Mouse (Mus musculus): ENCODE measurements at regions not wholly inside any gene's neighbourhood (a gene's known extent, or its start where the extent isn't known, plus 50 kb on each side); places are given as distances from the start of the nearest gene placed in this dataset.

DNA sequence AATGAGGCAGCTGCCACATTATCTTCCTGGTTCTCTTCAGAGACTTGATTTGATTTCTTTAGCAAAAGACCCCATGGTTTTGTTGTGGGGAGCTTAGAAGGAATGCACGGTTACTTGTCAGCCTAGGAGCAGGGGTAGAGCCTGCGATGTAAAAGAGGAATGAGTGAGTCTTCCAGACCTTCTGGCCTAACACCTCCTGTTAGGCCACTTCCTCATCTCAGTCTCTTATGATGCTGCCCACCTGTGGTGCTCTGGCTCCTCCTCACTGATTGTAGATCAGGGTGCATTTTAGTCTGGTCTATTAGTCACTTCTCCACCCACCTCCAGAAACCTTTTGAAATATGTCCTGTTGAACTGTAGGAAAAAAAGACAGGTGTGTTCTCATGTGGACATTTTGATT is 113.3 kb upstream of the Prdm1 start:
- no peak for DNase-seq (ENCODE audit: low spot score)

DNA sequence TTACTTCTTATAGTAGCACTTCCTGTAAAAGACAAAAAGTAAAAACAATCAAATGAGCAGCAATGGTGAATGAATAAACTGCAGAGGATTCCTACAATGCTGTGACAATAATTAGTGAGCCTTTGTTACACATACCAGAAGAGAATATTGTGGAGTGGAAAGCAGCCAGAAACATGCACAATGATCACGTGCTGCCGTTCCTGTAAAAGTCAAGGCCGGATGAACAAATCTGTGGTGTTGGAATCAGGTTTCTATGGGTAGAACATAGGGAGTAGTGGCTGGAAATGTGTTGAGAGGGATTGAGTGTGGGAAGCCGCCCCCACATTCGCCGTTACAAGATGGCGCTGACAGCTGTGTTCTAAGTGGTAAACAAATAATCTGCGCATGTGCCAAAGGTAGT is 112.3 kb upstream of the Prdm1 start:
- no peak for DNase-seq (ENCODE audit: low spot score)

DNA sequence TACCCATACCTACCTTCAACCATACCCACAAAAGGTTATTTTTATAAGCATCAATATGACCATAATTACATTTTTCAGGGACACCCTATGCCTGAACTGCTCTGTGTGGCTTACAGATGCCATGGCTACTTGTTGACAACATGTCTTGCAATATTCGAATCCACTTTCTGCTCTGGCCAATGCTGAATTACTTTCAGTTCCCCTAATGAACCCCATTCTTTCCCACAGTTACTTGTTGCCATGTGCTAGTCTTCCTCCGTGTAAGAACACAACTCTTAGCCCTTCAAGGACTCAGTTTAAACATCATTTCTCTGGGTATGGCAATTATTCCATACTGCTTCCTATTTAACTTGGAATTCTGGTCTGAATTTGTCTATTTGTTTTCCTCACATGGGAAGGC is 110.4 kb upstream of the Prdm1 start:
- DNase-seq (ENCODE audit: low spot score): no peak

DNA sequence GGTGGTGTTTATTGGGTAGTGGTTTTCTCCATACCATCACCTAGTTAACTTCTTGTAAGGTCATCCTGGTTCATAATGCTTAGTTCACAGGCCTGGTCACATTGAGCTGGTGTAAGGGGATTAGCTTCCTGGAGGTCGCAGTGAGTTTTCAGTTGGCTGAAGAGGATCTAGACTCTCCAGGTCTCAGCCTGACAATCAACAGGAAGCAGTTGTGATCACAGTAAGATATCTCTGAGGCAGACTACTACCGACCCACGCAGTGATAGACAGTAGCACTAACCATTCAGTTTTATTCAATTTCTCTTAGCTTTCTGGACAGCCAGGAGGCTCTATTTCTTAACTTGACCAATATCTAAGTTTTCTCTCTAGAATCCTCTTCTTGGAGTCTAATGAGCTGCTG is 108.5 kb upstream of the Prdm1 start:
- DNase-seq (ENCODE audit: low spot score): no peak

DNA sequence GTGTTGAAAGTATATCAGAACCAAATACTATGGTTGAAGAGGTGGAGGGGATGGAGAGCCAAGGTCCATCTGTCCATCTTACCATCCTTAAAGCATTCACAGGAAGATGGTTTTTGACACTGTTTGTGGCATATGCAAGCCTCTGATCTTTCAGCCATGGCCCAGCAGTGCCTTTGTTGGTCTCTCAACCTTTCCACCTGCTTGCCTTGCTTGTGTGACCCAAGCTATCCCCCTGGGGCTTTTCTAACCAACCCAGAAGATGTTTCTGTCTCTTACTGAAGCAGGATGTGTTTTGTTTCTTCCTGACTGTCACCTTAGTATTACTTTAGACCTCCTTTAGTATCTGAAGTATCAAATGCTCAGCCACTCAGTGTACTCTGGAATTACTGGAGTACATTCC is 107.8 kb upstream of the Prdm1 start:
- no peak for DNase-seq (ENCODE audit: low spot score)

DNA sequence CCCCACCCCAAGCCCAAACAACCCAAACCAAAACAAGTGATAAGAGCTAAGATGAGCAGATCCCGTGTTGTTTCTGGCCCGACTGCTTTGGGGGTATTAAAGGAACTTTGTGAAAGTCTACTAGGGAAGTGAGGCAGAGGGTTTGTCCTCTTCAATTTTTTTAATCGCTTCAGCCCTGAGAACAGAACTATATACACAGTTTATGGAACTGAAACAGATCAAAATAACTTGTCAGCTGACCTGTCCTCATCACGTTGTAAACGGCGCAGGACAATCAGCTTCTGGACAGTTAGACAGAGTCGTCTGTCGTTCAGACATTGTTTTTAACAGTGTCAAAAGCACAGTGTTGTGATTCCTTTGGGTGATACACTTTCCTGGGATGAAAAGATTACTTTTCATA is 103.3 kb upstream of the Prdm1 start:
- no peak for DNase-seq (ENCODE audit: low spot score)

DNA sequence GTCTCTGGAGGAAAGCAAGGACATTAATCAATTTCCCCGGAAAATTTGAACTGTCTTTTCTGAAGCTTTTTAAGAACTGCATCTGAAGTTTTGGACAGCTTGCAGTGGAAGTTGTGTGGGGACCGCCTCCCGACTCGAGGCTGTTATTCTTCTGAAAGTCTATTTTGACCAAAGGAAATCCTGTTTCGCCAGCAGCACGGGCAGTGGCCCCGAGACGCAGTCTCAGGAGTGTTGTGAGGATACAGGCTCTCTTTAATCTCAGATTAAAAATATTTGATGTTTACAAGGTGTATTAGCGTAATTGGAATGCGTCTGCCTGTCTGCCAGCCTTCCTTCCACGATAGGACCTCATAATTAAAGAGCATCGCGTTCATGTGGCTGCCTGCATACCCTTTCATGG is 102.2 kb upstream of the Prdm1 start:
- DNase-seq (ENCODE audit: low spot score): no peak

DNA sequence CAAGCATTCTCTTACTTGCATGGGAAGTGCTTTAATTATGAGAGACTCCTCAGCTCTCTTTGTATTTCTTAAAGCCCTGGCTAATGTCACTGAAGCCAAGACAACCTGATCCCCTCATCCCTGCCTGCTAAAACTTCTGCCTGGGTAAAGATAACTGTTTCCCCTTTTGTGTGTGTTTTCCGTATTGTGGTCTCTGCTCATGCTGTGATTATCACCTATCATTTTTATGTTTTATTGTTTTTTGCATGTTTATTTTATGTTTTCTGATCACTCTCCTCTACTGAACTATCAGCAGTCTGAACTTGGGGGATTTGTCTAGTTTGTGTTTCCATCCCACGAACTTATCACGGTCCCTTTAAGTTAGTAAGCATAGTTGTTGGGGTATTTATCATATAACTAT is 100.1 kb upstream of the Prdm1 start:
- no peak for DNase-seq (ENCODE audit: low spot score)

DNA sequence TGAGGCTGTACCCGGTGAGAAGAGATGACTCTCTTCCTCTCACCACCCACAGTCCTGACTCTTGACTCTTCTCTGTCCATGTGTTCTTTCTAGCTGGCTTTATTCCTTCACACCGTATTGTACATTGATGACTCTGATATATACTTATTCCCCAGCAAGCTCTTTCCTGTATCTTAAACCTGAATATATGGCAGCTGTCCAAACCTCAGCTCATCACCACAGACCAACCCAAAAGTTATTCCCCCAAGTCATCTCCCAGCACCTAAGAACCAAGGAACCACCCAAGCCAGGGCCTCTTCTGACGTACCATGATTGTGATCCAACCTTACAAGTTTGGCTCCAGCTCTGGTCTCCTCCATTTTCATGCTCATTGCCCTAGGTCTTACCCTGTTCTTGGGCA is 99.1 kb upstream of the Prdm1 start:
- DNase-seq (ENCODE audit: low spot score): no peak

DNA sequence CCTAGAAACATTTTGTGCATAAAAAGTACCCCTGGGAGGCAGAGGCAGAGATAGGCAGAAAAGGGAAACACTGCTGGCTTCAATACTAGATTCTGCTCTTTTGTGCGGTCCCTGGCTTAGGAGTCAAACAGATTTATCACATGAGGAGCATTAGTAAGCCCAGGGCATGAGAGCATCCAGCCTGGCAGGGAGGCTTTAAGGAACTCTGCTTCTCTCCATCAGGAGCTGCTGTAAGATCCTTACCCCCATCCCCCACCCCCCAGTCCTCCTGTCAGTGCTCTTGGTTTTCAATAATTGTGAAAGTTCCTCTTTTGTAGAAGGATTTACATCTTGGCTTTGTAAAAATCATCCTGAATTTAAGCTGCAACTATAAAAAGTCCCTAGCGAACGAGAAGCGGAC is 97.2 kb upstream of the Prdm1 start:
- DNase-seq (ENCODE audit: low spot score): no peak

DNA sequence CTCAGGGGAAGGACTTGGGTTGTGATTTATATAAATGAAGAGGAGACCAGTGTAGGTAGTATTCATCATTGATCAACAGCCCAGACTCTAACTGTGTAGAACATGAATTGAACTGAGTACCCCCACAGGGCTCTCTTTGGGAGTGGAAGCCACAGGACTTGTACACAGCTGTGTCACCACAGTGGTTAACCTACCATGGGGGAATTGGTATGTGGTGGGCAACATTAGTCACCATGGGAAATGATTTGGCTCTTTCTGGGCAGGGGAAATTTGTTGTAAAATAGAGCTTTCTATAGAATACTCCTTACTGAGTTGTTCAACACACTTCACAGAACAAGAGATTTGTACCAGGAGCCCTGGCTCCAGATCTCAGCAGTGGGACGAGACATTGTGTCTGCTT is 87.3 kb upstream of the Prdm1 start:
- no peak for DNase-seq (ENCODE audit: low spot score)

DNA sequence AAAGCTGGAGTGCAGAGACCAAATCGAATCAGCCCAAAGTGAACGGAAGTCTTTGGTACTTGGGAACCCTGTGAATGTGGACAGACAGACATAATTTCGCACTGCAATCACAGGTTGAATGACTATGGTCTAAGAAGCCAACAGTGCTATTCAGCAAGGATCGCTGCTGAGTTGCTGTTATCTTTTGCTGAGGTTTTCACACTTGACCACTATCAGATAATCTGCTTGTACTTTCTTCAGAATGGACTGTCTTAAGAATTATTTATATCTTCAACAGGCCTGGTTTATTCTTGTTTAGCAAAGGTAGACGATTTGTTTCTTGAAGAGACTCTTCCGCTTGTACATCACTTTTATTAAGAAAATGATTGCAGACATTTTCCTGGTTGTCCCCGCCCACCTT is 84.3 kb upstream of the Prdm1 start:
- no peak for DNase-seq (ENCODE audit: low spot score)

DNA sequence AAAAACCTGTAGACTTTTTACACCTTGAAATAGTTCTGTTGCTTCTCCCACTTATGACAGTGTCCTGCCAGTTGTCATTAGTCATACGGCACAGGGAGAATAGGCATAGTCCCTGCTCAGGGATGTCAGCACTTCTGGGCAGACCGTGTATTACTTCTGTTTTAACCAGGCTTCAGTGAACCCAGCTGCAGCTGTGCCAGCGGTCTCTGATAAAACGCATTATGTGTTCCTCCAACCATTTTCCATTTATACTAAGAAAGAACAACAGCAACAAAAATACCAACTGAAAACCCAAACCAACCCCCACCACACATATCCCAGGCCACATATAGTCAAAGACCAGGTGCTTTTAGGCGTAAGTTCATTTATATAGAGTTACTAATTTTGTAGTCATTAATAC is 83.1 kb upstream of the Prdm1 start:
- no peak for DNase-seq (ENCODE audit: low spot score)

DNA sequence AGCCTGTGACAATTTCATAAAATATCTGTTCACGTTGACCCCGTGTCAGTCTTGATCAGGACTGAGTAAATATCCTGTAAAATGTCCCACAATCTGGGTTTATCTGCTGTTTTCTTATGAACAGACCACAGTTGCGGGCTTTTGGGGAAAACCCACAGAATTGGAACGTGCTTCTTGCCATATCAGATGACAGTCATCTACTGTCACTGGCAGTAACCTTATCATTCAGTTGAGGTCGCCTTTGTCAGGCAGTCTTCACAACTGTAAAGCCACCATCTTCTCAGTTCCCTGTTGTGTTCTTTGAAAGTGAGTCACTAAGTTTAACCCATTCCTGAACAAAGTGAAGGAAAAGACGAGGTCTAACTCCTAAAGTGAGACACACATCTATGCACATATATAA is 80.9 kb upstream of the Prdm1 start:
- no peak for DNase-seq (ENCODE audit: low spot score)

DNA sequence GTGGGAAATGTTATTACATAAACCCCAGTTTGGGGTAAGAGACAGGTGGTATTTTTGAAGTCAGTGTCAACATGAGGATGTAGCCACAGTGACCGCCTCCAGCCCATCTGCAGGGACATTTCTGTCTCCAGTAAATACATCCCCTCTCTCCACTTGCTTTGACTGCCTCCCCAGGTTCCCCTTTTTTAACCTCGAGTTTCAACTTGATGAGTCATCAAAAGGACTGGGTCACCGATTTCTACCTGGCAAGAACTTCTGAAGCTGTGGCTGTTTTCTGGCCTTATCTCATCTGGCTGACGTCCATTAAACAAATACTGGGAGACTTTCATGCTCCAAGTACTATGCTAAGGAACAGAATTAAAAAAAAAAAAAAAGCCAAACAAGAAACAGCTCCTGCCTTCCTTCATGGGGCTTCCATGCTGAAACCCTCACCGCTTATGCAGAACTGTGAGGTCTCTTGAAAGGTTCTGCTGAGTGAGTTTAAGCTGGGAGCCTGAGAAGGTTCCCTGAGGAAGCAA is 79.1 kb upstream of the Prdm1 start:
- DNase-seq (ENCODE audit: low spot score): peak; percentile 16

DNA sequence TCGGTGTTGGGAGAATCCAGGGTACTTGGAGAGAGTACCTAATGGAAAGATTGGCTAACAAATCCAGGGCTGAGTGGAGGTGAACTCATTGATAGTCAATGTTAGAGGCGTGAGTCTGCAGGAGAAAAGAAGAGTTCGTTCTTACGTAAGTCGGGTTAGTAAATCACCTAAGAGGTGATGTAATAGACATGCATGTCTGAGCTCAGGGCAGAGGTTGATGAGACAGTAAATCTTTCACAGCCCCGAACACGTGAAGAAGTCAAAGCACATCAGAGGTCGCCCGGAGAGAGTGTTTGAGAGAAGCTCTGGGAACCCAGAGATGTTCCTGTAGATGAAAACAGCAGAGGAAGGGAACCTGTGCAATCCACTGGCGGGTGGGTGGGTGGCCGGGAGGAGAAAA is 76.2 kb upstream of the Prdm1 start:
- no peak for DNase-seq (ENCODE audit: low spot score)

DNA sequence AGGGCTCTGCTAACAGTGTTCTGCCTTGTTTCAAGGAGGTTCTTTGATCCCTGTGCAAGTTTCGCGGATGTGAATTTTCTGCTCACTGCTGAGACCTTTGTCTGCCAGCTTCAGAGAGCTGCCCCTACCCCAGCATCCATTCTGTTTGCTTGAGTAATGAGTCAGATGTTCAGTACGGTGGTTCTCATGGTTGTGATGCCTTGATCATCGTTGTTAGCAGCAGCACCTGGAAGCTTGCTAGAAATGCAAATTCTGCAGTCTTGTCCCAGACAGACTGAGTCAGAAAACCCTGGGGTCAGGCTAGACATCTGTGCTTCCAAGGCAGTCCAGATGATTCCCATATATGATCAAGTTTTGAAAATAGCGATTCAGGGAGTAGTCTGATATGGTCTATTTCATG is 75.2 kb upstream of the Prdm1 start:
- no peak for DNase-seq (ENCODE audit: low spot score)

DNA sequence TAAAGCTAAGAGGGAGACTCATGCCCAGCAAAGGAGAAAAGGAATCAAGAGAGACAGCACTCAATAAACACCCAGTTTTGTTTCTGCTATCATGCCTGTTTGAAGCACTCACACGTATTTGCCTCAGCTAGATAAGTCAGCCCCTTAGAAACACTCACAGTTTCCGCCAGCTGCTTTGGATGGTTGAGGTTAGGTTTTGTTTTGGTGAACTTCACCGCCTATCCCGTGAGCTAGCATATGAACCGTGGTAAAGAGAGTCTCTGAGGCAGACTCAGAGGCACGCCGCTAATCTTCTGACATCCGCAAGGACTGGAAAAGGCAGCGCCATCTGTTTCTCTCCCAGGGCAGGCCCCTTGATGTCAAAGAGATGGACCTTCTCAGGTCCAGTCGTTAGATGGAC is 73.2 kb upstream of the Prdm1 start:
- no peak for DNase-seq (ENCODE audit: low spot score)

DNA sequence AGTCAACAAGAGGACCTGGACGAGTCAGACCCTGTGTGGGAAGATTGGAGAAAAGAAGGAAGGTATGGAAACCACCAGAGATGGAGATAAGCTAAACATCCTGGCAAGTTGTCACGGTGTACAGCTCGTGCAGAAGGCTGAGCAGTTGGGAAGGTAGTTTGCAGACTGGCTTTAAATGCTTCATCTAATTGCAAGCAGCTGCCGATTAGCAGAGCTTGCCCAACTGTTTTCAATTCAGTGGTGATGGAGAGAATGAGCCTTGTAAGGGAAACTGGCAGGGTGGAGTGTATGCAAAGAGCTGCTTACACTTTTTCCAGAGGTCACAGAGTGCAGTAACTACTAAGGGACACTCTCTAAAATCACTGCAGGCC is 71.6 kb upstream of the Prdm1 start:
- no peak for DNase-seq (ENCODE audit: low spot score)

DNA sequence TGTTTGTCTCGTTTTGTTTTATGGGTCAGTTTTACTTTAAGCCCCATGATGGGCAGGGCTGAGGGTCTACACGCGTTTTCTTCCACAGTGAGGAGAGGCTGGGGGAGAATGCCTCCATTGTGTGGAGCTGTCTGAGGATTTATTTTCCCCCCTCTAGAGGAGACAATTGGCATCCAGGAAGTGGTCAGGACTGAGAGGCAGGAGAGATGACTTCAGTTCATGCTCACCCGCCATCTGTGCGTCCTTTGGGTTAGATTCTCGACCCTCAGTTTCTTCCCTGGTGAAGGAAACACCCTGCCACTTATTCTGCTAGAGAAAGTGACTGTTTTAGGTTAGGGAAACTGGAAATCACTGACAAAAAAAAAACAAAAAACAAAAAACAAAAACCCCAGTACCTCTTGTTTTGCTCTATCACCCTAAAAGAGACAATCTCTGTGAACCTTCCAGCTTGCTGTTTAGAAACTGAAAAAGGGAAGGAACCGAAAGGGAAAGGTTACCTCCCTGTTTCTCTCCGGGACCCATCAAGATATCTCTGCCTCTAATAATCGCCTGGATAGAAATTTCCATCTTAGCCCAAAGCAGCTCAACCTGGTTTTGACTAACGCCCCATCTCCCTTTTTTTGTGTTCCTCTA is 71.1 kb upstream of the Prdm1 start:
- no peak for DNase-seq (ENCODE audit: low spot score)

DNA sequence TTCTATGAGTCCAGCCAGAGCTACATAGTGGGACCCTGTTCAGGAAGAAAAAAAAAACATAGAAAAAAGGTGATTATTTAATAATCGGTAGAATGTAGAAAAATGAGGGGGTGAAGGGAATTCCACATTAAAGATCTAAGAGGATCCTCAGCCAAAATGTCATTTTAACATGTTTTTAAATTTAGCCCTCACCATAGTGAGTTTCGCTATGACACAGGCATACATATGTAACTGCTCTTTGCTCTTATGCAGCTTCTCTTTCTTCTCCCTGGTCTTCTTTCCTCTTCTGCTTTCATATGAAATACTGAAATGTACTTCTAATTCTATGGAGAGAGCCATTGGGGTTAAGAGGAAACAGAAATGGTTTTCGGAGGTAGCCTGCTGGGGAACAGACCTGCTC is 70.3 kb upstream of the Prdm1 start:
- no peak for DNase-seq (ENCODE audit: low spot score)

DNA sequence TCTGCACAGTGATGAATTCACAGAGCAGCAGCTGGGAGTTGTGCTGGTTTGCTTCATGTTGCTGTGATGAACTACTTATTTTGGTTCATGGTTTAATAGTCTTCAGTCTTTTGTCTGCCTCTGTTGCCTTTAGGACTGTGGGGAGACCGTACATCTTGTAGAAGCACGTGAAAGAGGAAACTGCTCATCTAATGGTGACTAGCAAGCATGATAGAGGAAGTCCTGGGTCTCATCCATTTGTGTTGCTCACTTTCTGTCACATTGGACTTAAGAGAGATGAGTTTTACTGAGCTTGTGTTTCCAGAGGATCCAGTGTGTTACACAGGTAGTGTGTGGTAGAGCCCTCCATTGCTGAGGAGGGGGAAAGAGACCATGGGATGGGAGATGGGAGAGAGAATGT is 67.6 kb upstream of the Prdm1 start:
- no peak for DNase-seq (ENCODE audit: low spot score)

DNA sequence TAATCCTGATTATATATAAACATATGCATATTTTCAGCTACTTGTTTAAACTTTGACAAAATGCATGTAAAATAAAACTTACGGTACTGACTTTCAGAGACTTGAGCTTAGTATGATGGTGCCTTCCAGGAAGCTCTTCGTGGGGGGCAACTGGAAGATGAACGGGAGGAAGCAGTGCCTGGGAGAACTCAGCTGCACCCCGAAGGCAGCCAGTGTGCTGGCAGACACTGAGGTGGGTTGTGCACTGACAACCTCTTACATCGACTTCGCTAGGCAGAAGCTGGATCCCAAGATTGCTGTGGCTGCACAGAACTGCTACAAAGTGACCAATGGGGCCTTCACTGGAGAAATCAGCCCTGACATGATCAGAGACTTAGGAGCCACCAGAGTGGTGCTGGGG is 61.5 kb upstream of the Prdm1 start:
- no peak for DNase-seq (ENCODE audit: low spot score)

DNA sequence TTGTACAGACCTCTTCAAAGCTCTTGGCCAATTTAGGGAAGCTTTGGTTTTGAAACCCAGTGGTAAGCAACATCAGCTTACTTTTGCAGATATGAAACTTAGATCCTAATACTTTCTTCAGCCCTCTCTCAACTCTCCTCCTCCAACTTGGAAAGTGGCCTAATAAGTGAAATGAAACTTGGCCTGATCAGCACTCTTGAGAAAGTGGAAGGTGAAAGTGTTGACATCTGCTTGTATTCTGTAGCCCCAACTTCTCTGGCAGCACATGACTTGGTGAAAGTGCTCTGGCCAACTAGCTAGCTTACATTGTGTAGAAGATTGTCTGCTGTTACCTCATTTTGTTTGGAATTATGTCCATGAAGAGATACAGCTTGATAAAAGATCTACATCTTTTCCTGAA is 61.1 kb upstream of the Prdm1 start:
- DNase-seq (ENCODE audit: low spot score): no peak

DNA sequence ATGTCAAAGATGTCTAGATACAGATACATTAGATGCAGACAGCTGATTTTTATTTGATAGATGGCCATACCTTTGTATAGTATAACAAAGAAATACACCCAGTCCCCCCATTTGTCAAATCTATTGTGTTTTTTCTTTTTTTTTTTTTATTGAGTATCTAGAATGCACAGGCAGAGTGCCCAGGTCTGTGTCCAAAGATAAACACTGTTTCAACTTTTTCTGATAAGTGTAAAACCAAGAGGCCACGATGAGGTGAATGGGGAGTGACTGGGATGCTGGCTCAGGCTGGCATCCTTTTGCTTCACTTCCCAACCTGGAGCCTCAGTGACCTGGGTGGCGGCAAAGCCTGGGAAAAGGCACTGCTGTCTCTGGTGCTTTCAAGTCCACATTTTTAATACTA is 54.4 kb upstream of the Prdm1 start:
- DNase-seq (ENCODE audit: low spot score): no peak
